Mouse (Mus musculus) lung, embryonic 14.5 days (tissue): ENCODE results near the gene Irs1. TPM values are rescaled to one million over a fixed set of nuclear protein-coding genes. Genes with fewer than 3 reads are reported as not detected.

Experiments
- ATAC-seq: fragments of 200-750 bp; cut with Nextera tagmentation; 2 replicates; pipeline ENCODE4 v1.8.0; 2017; ENCODE audit warnings: mild to moderate bottlenecking, moderate TSS enrichment, moderate library complexity; ENCODE audit not compliant: insufficient read depth
- DNase-seq: peaks from one replicate; pipeline ENCODE4 v3.0.0-alpha.2; 2015
- H3K27ac ChIP-seq: fragments of 300-500 bp; sonication (generic); 2 replicates; pipeline ENCODE4 v1.5.1; 2014; ENCODE audit warnings: low read depth, mild to moderate bottlenecking, moderate library complexity
- H3K27me3 ChIP-seq: fragments of 300-500 bp; sonication (generic); 2 replicates; pipeline ENCODE4 v1.6.1; 2014; ENCODE audit warnings: low read length, control low read depth; ENCODE audit not compliant: insufficient read depth
- H3K36me3 ChIP-seq: fragments of 300-500 bp; sonication (generic); 2 replicates; pipeline ENCODE4 v1.6.1; 2014; ENCODE audit warnings: control low read depth; ENCODE audit not compliant: insufficient read depth
- H3K4me1 ChIP-seq: fragments of 300-500 bp; sonication (generic); 2 replicates; pipeline ENCODE4 v1.6.1; 2014; ENCODE audit warnings: antibody characterized with exemption, control low read depth; ENCODE audit not compliant: insufficient read depth
- H3K4me2 ChIP-seq: fragments of 300-500 bp; sonication (generic); 2 replicates; pipeline ENCODE4 v1.6.1; 2014; ENCODE audit warnings: mild to moderate bottlenecking
- H3K4me3 ChIP-seq: fragments of 300-500 bp; sonication (generic); 2 replicates; pipeline ENCODE4 v1.5.1; 2014; ENCODE audit warnings: low read depth, low read length
- H3K9ac ChIP-seq: fragments of 300-500 bp; sonication (generic); 2 replicates; pipeline ENCODE4 v1.6.1; 2014
- H3K9me3 ChIP-seq: fragments of 300-500 bp; sonication (generic); 2 replicates; pipeline ENCODE4 v1.6.1; 2016; ENCODE audit warnings: low read depth, low read length, control low read depth
- CTCF ChIP-seq: IDR thresholded peaks from 2 replicates; pipeline ENCODE4 v1.5.1; 2016; ENCODE audit warnings: antibody characterized with exemption, low read depth
- WGBS: fragments of 180-500 bp; shearing (Covaris S2); extraction: QIAGEN DNeasy Blood & Tissue Kit; methylation state at CpG from one replicate; pipeline ENCODE4 v1.1.7; 2014; 5-methylcytosine and 5-hydroxymethylcytosine counted together
- polyA plus RNA-seq: library from polyadenylated mRNA; unstranded; fragments of >200 nt; fragmentation: Nextera tagmentation; extraction: Ambion mirVana; gene quantifications from 2 replicates; pipeline ENCODE4 v1.2.1, GENCODE M21; 2014

The Irs1 gene
- polyA plus RNA-seq, 1 experiment from 2014 or later: 19.5 TPM

GRCm38 (mm10) chr1:82273529-82273928 is 17.7 kb downstream of the Irs1 start:
- no peak for TF ChIP-seq CTCF
- Histone ChIP-seq H3K4me2 (no peak overlapping the region), H3K27ac (no peak overlapping the region; the same call in 1 of the 2 replicates), H3K9me3 (no peaks in the 10 kb centered on the region), H3K27me3 (no peaks in the 10 kb centered on the region), H3K4me1 (no peaks in the 10 kb centered on the region), H3K4me3 (no peak overlapping the region), H3K9ac (no peak overlapping the region), H3K36me3 (peaks cover 60% of the 10 kb centered on the region)
- 45% methylated on average over 6 of the region's 6 CpGs for WGBS
- no peak for DNase-seq
- ATAC-seq: no peak

GRCm38 (mm10) chr1:82272231-82272630 is 19.0 kb downstream of the Irs1 start:
- TF ChIP-seq CTCF: no peak
- no peaks in the 10 kb centered on the region for H3K27me3 ChIP-seq
- DNase-seq: no peak
- H3K9ac ChIP-seq: no peak overlapping the region
- H3K9me3 ChIP-seq: no peaks in the 10 kb centered on the region
- H3K4me3 ChIP-seq: no peak overlapping the region
- no peaks in the 10 kb centered on the region for H3K4me1 ChIP-seq
- no peak overlapping the region for H3K27ac ChIP-seq
- ATAC-seq: no peak
- no peak overlapping the region for H3K4me2 ChIP-seq
- 80% methylated on average over 5 of the region's 5 CpGs for WGBS
- peaks cover 49% of the 10 kb centered on the region for H3K36me3 ChIP-seq

- Histone ChIP-seq H3K9me3 (no peaks in the 10 kb centered on the region), H3K4me3 (no peak overlapping the region), H3K4me1 (no peaks in the 10 kb centered on the region), H3K36me3 (peaks cover 49% of the 10 kb centered on the region), H3K4me2 (no peak overlapping the region), H3K27ac (no peak overlapping the region), H3K27me3 (no peaks in the 10 kb centered on the region), H3K9ac (no peak overlapping the region)
- ATAC-seq (no peak), DNase-seq (no peak)
- 46% methylated on average over 4 of the region's 4 CpGs for WGBS
- TF ChIP-seq CTCF: no peak
Observed at GRCm38 (mm10) chr1:82267547-82267946, 23.7 kb downstream of the Irs1 start.

GRCm38 (mm10) chr1:82262331-82262730 is 28.9 kb downstream of the Irs1 start:
- Histone ChIP-seq H3K9ac (no peak overlapping the region), H3K9me3 (no peaks in the 10 kb centered on the region), H3K27ac (no peak overlapping the region), H3K4me3 (no peak overlapping the region), H3K4me2 (no peak overlapping the region), H3K27me3 (no peaks in the 10 kb centered on the region), H3K4me1 (0 out of 2 replicates have a peak, but pooled peaks cover 3% of the 10 kb centered on the region), H3K36me3 (peaks cover 31% of the 10 kb centered on the region)
- DNase-seq (no peak), ATAC-seq (no peak)
- TF ChIP-seq CTCF: no peak
- WGBS: 64% methylated on average over 1 of the region's 1 CpGs

- DNase-seq (no peak), ATAC-seq (no peak)
- 78% methylated on average over 5 of the region's 5 CpGs for WGBS
- 0 out of 2 replicates have a peak, but pooled peaks cover 3% of the 10 kb centered on the region for H3K4me1 ChIP-seq
- no peak for TF ChIP-seq CTCF
- H3K4me2 ChIP-seq: no peak overlapping the region
- no peak overlapping the region for H3K27ac ChIP-seq
- H3K27me3 ChIP-seq: no peaks in the 10 kb centered on the region
- H3K4me3 ChIP-seq: no peak overlapping the region
- H3K36me3 ChIP-seq: peaks cover 25% of the 10 kb centered on the region
- no peak overlapping the region for H3K9ac ChIP-seq
- H3K9me3 ChIP-seq: no peaks in the 10 kb centered on the region
Observed at GRCm38 (mm10) chr1:82261638-82262037, 29.6 kb downstream of the Irs1 start.

GRCm38 (mm10) chr1:82261053-82261618 is 30.1 kb downstream of the Irs1 start:
- Histone ChIP-seq H3K9me3 (no peaks in the 10 kb centered on the region), H3K27me3 (no peaks in the 10 kb centered on the region), H3K4me3 (no peak overlapping the region), H3K27ac (no peak overlapping the region), H3K4me1 (0 out of 2 replicates have a peak, but pooled peaks cover 3% of the 10 kb centered on the region), H3K4me2 (no peak overlapping the region), H3K9ac (no peak overlapping the region), H3K36me3 (peaks cover 24% of the 10 kb centered on the region)
- 65% methylated on average over 9 of the region's 9 CpGs for WGBS
- TF ChIP-seq CTCF: no peak
- DNase-seq (no peak), ATAC-seq (no peak)

GRCm38 (mm10) chr1:82260055-82260454 is 31.2 kb downstream of the Irs1 start:
- no peak overlapping the region for H3K4me2 ChIP-seq
- H3K27me3 ChIP-seq: no peaks in the 10 kb centered on the region
- H3K9me3 ChIP-seq: no peaks in the 10 kb centered on the region
- H3K4me1 ChIP-seq: 0 out of 2 replicates have a peak, but pooled peaks cover 3% of the 10 kb centered on the region
- DNase-seq (no peak), ATAC-seq (no peak)
- H3K36me3 ChIP-seq: peaks cover 26% of the 10 kb centered on the region
- H3K27ac ChIP-seq: no peak overlapping the region
- TF ChIP-seq CTCF: no peak
- no peak overlapping the region for H3K4me3 ChIP-seq
- no peak overlapping the region for H3K9ac ChIP-seq
- 65% methylated on average over 3 of the region's 3 CpGs for WGBS
